Mouse (Mus musculus) midbrain, postnatal 0 days (tissue): Measurements from ENCODE around the gene Cog7. TPM values are rescaled to one million over a fixed set of nuclear protein-coding genes. Genes with fewer than 3 reads are reported as not detected.

Experiments
- ATAC-seq: fragments of 200-750 bp; cut with Nextera tagmentation; 2 replicates; pipeline ENCODE4 v1.8.0; 2017; ENCODE audit warnings: moderate number of reproducible peaks, mild to moderate bottlenecking, moderate TSS enrichment, moderate library complexity; ENCODE audit not compliant: low FRiP score
- DNase-seq: peaks from one replicate; pipeline ENCODE4 v3.0.0-alpha.2; 2015; ENCODE audit warnings: low spot score
- H3K27ac ChIP-seq: fragments of 300-500 bp; sonication (generic); 2 replicates; pipeline ENCODE4 v1.5.1; 2014; ENCODE audit warnings: low read depth, mild to moderate bottlenecking, low read length, mixed read lengths
- H3K27me3 ChIP-seq: fragments of 300-500 bp; sonication (generic); 2 replicates; pipeline ENCODE4 v1.6.1; 2014; ENCODE audit warnings: low read length, control low read depth, mixed read lengths; ENCODE audit not compliant: insufficient read depth
- H3K36me3 ChIP-seq: fragments of 300-500 bp; sonication (generic); 2 replicates; pipeline ENCODE4 v1.6.1; 2014; ENCODE audit warnings: low read length, control low read depth, mixed read lengths; ENCODE audit not compliant: insufficient read depth
- H3K4me1 ChIP-seq: fragments of 300-500 bp; sonication (generic); 2 replicates; pipeline ENCODE4 v1.6.1; 2014; ENCODE audit warnings: mild to moderate bottlenecking, control low read depth, antibody characterized with exemption, low read length, mixed read lengths; ENCODE audit not compliant: insufficient read depth
- H3K4me2 ChIP-seq: fragments of 300-500 bp; sonication (generic); 2 replicates; pipeline ENCODE4 v1.6.1; 2014; ENCODE audit warnings: low read depth, mild to moderate bottlenecking, low read length, mixed read lengths; ENCODE audit not compliant: poor library complexity, severe bottlenecking
- H3K4me3 ChIP-seq: fragments of 300-500 bp; sonication (generic); 2 replicates; pipeline ENCODE4 v1.5.1; 2014; ENCODE audit warnings: low read depth, mild to moderate bottlenecking, low read length, moderate library complexity
- H3K9ac ChIP-seq: fragments of 300-500 bp; sonication (generic); replicated peaks from 2 replicates; pipeline ENCODE4 v1.6.1; 2014; ENCODE audit warnings: mild to moderate bottlenecking, low read length, moderate library complexity, mixed read lengths; ENCODE audit not compliant: poor library complexity, severe bottlenecking
- H3K9me3 ChIP-seq: fragments of 300-500 bp; sonication (generic); 2 replicates; pipeline ENCODE4 v1.6.1; 2016; ENCODE audit warnings: low read length, control low read depth
- CTCF ChIP-seq: IDR thresholded peaks from 2 replicates; pipeline ENCODE4 v1.5.1; 2016; ENCODE audit warnings: antibody characterized with exemption, mild to moderate bottlenecking
- WGBS: fragments of 180-500 bp; shearing (Covaris S2); extraction: QIAGEN DNeasy Blood & Tissue Kit; methylation state at CpG from one replicate; pipeline ENCODE4 v1.1.7; 2014; 5-methylcytosine and 5-hydroxymethylcytosine counted together
- polyA plus RNA-seq: library from polyadenylated mRNA; unstranded; fragments of >200 nt; fragmentation: Nextera tagmentation; extraction: Ambion mirVana; gene quantifications from 2 replicates; pipeline ENCODE4 v1.2.1, GENCODE M21; 2015
- total RNA-seq: library from RNA; depleted of rRNA; stranded (reverse); fragments of >200 nt; gene quantifications from 2 replicates; pipeline ENCODE4 v1.2.3, GENCODE M21; 2014

Gene Cog7
- total and polyA plus RNA-seq, 2 experiments from 2014 or later: 27.4 to 34.9 TPM

DNA sequence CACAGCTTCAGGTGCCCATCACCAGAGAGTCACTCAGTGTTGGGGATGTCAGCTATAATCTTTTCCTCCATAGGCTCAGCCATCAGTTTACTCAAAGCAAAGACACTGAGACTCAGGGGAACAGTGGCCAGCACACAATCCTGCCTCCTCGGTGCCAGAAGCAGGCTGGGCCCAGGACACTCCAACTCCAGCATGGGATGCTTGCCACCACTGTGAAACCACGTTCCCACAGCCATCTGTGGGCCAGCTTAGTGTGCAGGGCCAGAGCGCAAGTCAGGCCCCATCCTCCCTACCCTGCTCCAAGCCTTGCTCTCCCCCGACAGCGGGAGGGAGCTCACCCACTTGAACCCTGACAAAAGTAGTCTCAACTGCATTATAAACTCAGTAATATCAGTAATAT, 35.3 kb downstream of the Cog7 start:
- DNase-seq: no peak
- no peaks in the 10 kb centered on the region for H3K27me3 ChIP-seq
- no peaks in the 10 kb centered on the region for H3K9me3 ChIP-seq
- no peak overlapping the region for H3K27ac ChIP-seq
- H3K9ac ChIP-seq: no peak overlapping the region
- peaks cover 9% of the 10 kb centered on the region for H3K36me3 ChIP-seq
- no peak overlapping the region for H3K4me3 ChIP-seq
- H3K4me2 ChIP-seq: no peak overlapping the region
- no peak for TF ChIP-seq CTCF
- no peak for ATAC-seq
- H3K4me1 ChIP-seq: no peaks in the 10 kb centered on the region
- WGBS: 80% methylated on average over 5 of the region's 5 CpGs

GRCm38 (mm10) chr7:121942371-121942770, 39.1 kb downstream of the Cog7 start:
- WGBS: 97% methylated on average over 2 of the region's 2 CpGs
- no peaks in the 10 kb centered on the region for H3K9me3 ChIP-seq

GRCm38 (mm10) chr7:121941640-121942039, 39.9 kb downstream of the Cog7 start:
- DNase-seq: no peak
- no peak for ATAC-seq
- Histone ChIP-seq H3K4me1 (no peaks in the 10 kb centered on the region), H3K27ac (no peak overlapping the region), H3K9me3 (no peaks in the 10 kb centered on the region), H3K4me2 (no peak overlapping the region), H3K9ac (no peak overlapping the region), H3K36me3 (peaks cover 5% of the 10 kb centered on the region; the same call in 1 of the 2 replicates), H3K4me3 (no peak overlapping the region), H3K27me3 (no peaks in the 10 kb centered on the region)
- TF ChIP-seq CTCF: no peak
- 84% methylated on average over 3 of the region's 3 CpGs for WGBS

More at GRCm38 (mm10) chr7:121942371-121942770, 39.1 kb downstream of the Cog7 start:
- DNase-seq (no peak), ATAC-seq (no peak)
- no peak overlapping the region for H3K9ac ChIP-seq
- no peaks in the 10 kb centered on the region for H3K27me3 ChIP-seq
- no peak overlapping the region for H3K4me2 ChIP-seq
- H3K4me1 ChIP-seq: no peaks in the 10 kb centered on the region
- peaks cover 5% of the 10 kb centered on the region; the same call in 1 of the 2 replicates for H3K36me3 ChIP-seq
- no peak overlapping the region for H3K4me3 ChIP-seq
- TF ChIP-seq CTCF: no peak
- H3K27ac ChIP-seq: no peak overlapping the region

DNA sequence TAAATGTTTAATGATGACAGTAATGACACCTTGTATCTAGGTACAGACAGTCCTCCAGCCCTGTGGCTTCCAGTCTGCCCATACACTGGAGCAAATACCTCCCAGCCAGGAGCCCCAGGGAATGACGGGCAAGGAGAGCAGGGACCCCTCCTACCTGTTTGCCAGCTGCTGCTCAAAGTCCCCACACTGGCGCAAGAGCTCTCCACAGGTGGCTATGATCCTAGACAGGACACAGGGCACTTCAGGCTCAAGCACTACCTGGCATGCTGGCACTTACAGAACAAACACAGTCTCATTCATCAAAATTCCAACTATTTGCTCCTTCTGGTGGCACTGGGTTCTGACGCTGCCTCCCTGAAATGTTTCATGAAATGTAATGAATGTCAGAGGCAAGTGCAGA, 40.5 kb downstream of the Cog7 start:
- Histone ChIP-seq H3K36me3 (peaks cover 5% of the 10 kb centered on the region; the same call in 1 of the 2 replicates), H3K4me2 (no peak overlapping the region), H3K4me1 (no peaks in the 10 kb centered on the region), H3K9ac (no peak overlapping the region), H3K9me3 (no peaks in the 10 kb centered on the region), H3K27ac (no peak overlapping the region), H3K27me3 (no peaks in the 10 kb centered on the region), H3K4me3 (no peak overlapping the region)
- DNase-seq (no peak), ATAC-seq (no peak)
- TF ChIP-seq CTCF: no peak
- WGBS: 79% methylated on average over 3 of the region's 3 CpGs

DNA sequence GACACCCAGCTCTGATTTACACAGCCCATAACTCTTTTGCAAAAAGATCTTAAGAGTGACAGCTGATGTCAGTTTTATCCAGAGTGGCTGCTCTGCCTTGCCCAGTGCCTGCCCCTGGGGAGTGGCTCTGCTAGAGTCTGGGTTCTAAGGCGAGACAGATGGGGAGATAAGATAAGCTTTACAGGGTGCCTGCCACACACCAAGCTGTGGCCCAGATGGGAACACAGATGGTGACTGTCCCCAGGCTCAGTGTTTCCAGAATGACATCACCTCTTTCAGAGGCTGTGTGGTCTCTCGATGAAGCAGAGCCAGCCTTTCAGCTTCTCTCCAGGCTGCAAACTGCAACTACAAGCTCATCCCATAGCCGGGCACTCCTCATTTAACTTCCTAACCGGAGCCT, 41.8 kb downstream of the Cog7 start:
- H3K9ac ChIP-seq: no peak overlapping the region
- peaks cover 11% of the 10 kb centered on the region; the same call in 1 of the 2 replicates for H3K36me3 ChIP-seq
- H3K27me3 ChIP-seq: no peaks in the 10 kb centered on the region
- no peak overlapping the region for H3K4me2 ChIP-seq
- H3K9me3 ChIP-seq: no peaks in the 10 kb centered on the region
- no peak overlapping the region for H3K27ac ChIP-seq
- 39% methylated on average over 4 of the region's 4 CpGs for WGBS
- ATAC-seq: peak; percentile 65; the same call in 1 of the 2 replicates
- no peak overlapping the region for H3K4me3 ChIP-seq
- TF ChIP-seq CTCF: no peak
- DNase-seq: peak; percentile 86
- no peaks in the 10 kb centered on the region for H3K4me1 ChIP-seq

GRCm38 (mm10) chr7:121939244-121939643, 42.3 kb downstream of the Cog7 start:
- H3K9me3 ChIP-seq: no peaks in the 10 kb centered on the region
- H3K27ac ChIP-seq: no peak overlapping the region
- DNase-seq: no peak
- no peak overlapping the region for H3K4me2 ChIP-seq
- TF ChIP-seq CTCF: no peak
- no peak overlapping the region for H3K9ac ChIP-seq
- no peaks in the 10 kb centered on the region for H3K4me1 ChIP-seq
- no peak overlapping the region for H3K4me3 ChIP-seq
- ATAC-seq: no peak
- WGBS: 59% methylated on average over 6 of the region's 6 CpGs
- H3K36me3 ChIP-seq: peaks cover 11% of the 10 kb centered on the region; the same call in 1 of the 2 replicates
- H3K27me3 ChIP-seq: no peaks in the 10 kb centered on the region
